Mouse (Mus musculus): ENCODE data around the gene Olfr727. TPM values are rescaled to one million over a fixed set of nuclear protein-coding genes. Genes with fewer than 3 reads are reported as not detected.

Gene Olfr727
- total and polyA plus RNA-seq, 3 experiments, result not detected

GRCm38 (mm10) chr14:50142580-50142979, 19.6 kb downstream of the Olfr727 start, which contains the start of gene Olfr728:
TSS of gene Olfr728 (minus strand) at chr14:50142680.
- Histone ChIP-seq H3K27ac (ENCODE audit: control insufficient read depth, low read depth, low read length) (no peak within 1 kb of the TSS), H3K4me3 (ENCODE audit: control insufficient read depth in 1 of 2, insufficient read depth in 1 of 2, low read depth in 2 of 2, low read length in 2 of 2) (no peak within 1 kb of the TSS), H3K79me2 (ENCODE audit: control insufficient read depth, insufficient read depth, low read length, poor library complexity) (no peaks in the 10 kb centered on the region), H3K4me1 (ENCODE audit: control insufficient read depth in 1 of 2, insufficient read depth in 2 of 2, low read length in 2 of 2) (no peaks in the 10 kb centered on the region), H3K36me3 (ENCODE audit: control insufficient read depth in 1 of 2, insufficient read depth in 2 of 2, low read length in 2 of 2) (no peaks in the 10 kb centered on the region), H3K9me3 (replicated peaks; ENCODE audit: insufficient read depth, low read length) (no peaks in the 10 kb centered on the region), H3K9ac (ENCODE audit: control insufficient read depth, low read depth, low read length, poor library complexity, severe bottlenecking) (no peak within 1 kb of the TSS), H3K27me3 (ENCODE audit: control insufficient read depth in 1 of 2, insufficient read depth in 2 of 2, low read length in 2 of 2) (no peaks in the 10 kb centered on the region)
- TF ChIP-seq MEF2A (IDR thresholded peaks at IDR 0.05; ENCODE audit: extremely low read depth, insufficient replicate concordance, low read depth, low read length, poor library complexity, severe bottlenecking) (no peak), RCOR1 (IDR thresholded peaks at IDR 0.05; ENCODE audit: low read depth, low read length) (no peak), E2F4 (IDR thresholded peaks at IDR 0.05; ENCODE audit: borderline replicate concordance, low read depth, low read length) (no peak), GABPA (IDR thresholded peaks at IDR 0.05; ENCODE audit: low read depth, low read length) (no peak), USF2 (IDR thresholded peaks at IDR 0.05; ENCODE audit: borderline replicate concordance in 1 of 2, insufficient read depth in 1 of 2, low read depth in 1 of 2, low read length in 2 of 2) (no peak), TBP (IDR thresholded peaks at IDR 0.05; ENCODE audit: low read depth, low read length) (no peak), MYC (IDR thresholded peaks at IDR 0.05; ENCODE audit: low read depth, low read length) (no peak), NELFE (IDR thresholded peaks at IDR 0.05; ENCODE audit: low read depth, low read length) (no peak), ELF1 (IDR thresholded peaks at IDR 0.05; ENCODE audit: low read depth, low read length) (no peak), POLR2AphosphoS2 (IDR thresholded peaks at IDR 0.05; ENCODE audit: low read length) (no peak), BHLHE40 (IDR thresholded peaks at IDR 0.05; ENCODE audit: borderline replicate concordance, low read depth, low read length) (no peak), ZKSCAN1 (IDR thresholded peaks at IDR 0.05; ENCODE audit: low read depth, low read length) (no peak), MAZ (IDR thresholded peaks at IDR 0.05; ENCODE audit: low read depth, low read length) (no peak), SIN3A (IDR thresholded peaks at IDR 0.05; ENCODE audit: low read length) (no peak)
- DNase-seq (ENCODE audit: low read depth, low spot score), result no peak

DNA sequence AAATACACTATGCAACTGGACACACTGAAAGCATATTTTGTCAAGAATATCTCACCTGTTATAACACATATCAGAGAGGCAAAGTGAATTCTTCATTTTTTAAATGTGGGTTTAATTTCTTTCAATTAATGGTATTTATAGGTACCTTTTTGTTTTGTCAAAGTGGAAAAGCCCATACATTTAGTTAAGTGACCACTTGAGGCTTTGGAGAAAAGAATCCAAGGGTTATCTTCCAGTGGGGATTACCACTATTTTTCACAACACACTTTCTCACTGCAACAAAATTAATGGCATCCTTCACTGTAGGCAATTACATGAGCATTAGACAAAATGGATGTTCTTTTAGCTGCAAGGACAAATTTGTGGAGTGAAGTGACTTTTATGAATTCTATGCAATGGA, 29.8 kb downstream of the Olfr727 start, which contains the start of gene Olfr729:
Gene Olfr729, minus strand, starts transcription at position 101 of the 400 bp plus-strand sequence.
- TF ChIP-seq BHLHE40 (IDR thresholded peaks at IDR 0.05; ENCODE audit: borderline replicate concordance, low read depth, low read length) (no peak), MYB (IDR thresholded peaks at IDR 0.05; ENCODE audit: low read depth, low read length) (no peak), RCOR1 (IDR thresholded peaks at IDR 0.05; ENCODE audit: low read depth, low read length) (no peak), ZMIZ1 (IDR thresholded peaks at IDR 0.05; ENCODE audit: low read depth, low read length) (no peak), MAX (IDR thresholded peaks at IDR 0.05; ENCODE audit: low read length) (no peak), USF2 (IDR thresholded peaks at IDR 0.05; ENCODE audit: borderline replicate concordance in 1 of 2, insufficient read depth in 1 of 2, low read depth in 1 of 2, low read length in 2 of 2) (no peak), CHD1 (IDR thresholded peaks at IDR 0.05; ENCODE audit: low read depth, low read length) (no peak), POLR2AphosphoS5 (IDR thresholded peaks at IDR 0.05; ENCODE audit: borderline replicate concordance, low read depth, low read length) (no peak), GATA1 (IDR thresholded peaks at IDR 0.05; ENCODE audit: low read depth, low read length) (no peak), TBP (IDR thresholded peaks at IDR 0.05; ENCODE audit: low read depth, low read length) (no peak), KAT2A (conservative IDR thresholded peaks at IDR 0.05; ENCODE audit: low read depth, low read length) (no peak), RAD21 (IDR thresholded peaks at IDR 0.05; ENCODE audit: low read depth, low read length) (no peak), ETS1 (IDR thresholded peaks at IDR 0.05; ENCODE audit: low read depth, low read length) (no peak), ELF1 (IDR thresholded peaks at IDR 0.05; ENCODE audit: low read depth, low read length) (no peak), NELFE (IDR thresholded peaks at IDR 0.05; ENCODE audit: low read depth, low read length) (no peak), CHD2 (IDR thresholded peaks at IDR 0.05; ENCODE audit: low read length) (no peak), TAL1 (IDR thresholded peaks at IDR 0.05; ENCODE audit: low read length) (no peak), JUND (IDR thresholded peaks at IDR 0.05; ENCODE audit: low read depth, low read length) (no peak), SIN3A (IDR thresholded peaks at IDR 0.05; ENCODE audit: low read length) (no peak)
- H3K9me3 ChIP-seq (replicated peaks; ENCODE audit: insufficient read depth, low read length), result no peaks in the 10 kb centered on the region
- no peak for DNase-seq (ENCODE audit: low read depth, low spot score)
- no peaks in the 10 kb centered on the region for H3K79me2 ChIP-seq (ENCODE audit: control insufficient read depth, insufficient read depth, low read length, poor library complexity)
- H3K27me3 ChIP-seq (ENCODE audit: control insufficient read depth in 1 of 2, insufficient read depth in 2 of 2, low read length in 2 of 2), result no peaks in the 10 kb centered on the region
- H3K9ac ChIP-seq (ENCODE audit: control insufficient read depth, low read depth, low read length, poor library complexity, severe bottlenecking), result no peak within 1 kb of the TSS
- H3K4me3 ChIP-seq (ENCODE audit: control insufficient read depth in 1 of 2, insufficient read depth in 1 of 2, low read depth in 2 of 2, low read length in 2 of 2), result no peak within 1 kb of the TSS
- H3K36me3 ChIP-seq (ENCODE audit: control insufficient read depth in 1 of 2, insufficient read depth in 2 of 2, low read length in 2 of 2), result no peaks in the 10 kb centered on the region
- H3K4me1 ChIP-seq (ENCODE audit: control insufficient read depth in 1 of 2, insufficient read depth in 2 of 2, low read length in 2 of 2), result no peaks in the 10 kb centered on the region
- no peak within 1 kb of the TSS for H3K27ac ChIP-seq (ENCODE audit: control insufficient read depth, low read depth, low read length)

Data from MEL (cell line).